Mouse (Mus musculus) hindbrain, postnatal 0 days (tissue): ENCODE data around the gene Pabpn1. TPM values are rescaled to one million over a fixed set of nuclear protein-coding genes. Genes with fewer than 3 reads are reported as not detected.

Experiments
- ATAC-seq: fragments of 200-750 bp; cut with Nextera tagmentation; 2 replicates; pipeline ENCODE4 v1.8.0; 2017; ENCODE audit warnings: mild to moderate bottlenecking, moderate TSS enrichment, moderate library complexity
- DNase-seq: peaks from one replicate; pipeline ENCODE4 v3.0.0-alpha.2; 2015; ENCODE audit warnings: low spot score
- H3K27ac ChIP-seq: fragments of 300-500 bp; sonication (generic); 2 replicates; pipeline ENCODE4 v1.5.1; 2014; ENCODE audit warnings: mild to moderate bottlenecking
- H3K27me3 ChIP-seq: fragments of 300-500 bp; sonication (generic); 2 replicates; pipeline ENCODE4 v1.6.1; 2014; ENCODE audit warnings: low read length, mixed read lengths; ENCODE audit not compliant: insufficient read depth
- H3K36me3 ChIP-seq: fragments of 300-500 bp; sonication (generic); 2 replicates; pipeline ENCODE4 v1.6.1; 2014; ENCODE audit warnings: low read length, mixed read lengths; ENCODE audit not compliant: insufficient read depth
- H3K4me1 ChIP-seq: fragments of 300-500 bp; sonication (generic); 2 replicates; pipeline ENCODE4 v1.6.1; 2014; ENCODE audit warnings: antibody characterized with exemption, low read length, mixed read lengths; ENCODE audit not compliant: insufficient read depth
- H3K4me2 ChIP-seq: fragments of 300-500 bp; sonication (generic); 2 replicates; pipeline ENCODE4 v1.6.1; 2014; ENCODE audit warnings: low read depth, mild to moderate bottlenecking, low read length, moderate library complexity, mixed read lengths
- H3K4me3 ChIP-seq: fragments of 300-500 bp; sonication (generic); 2 replicates; pipeline ENCODE4 v1.5.1; 2014; ENCODE audit warnings: low read length
- H3K9ac ChIP-seq: fragments of 300-500 bp; sonication (generic); replicated peaks from 2 replicates; pipeline ENCODE4 v1.6.1; 2014; ENCODE audit warnings: mild to moderate bottlenecking, low read length, moderate library complexity, mixed read lengths
- H3K9me3 ChIP-seq: fragments of 300-500 bp; sonication (generic); 2 replicates; pipeline ENCODE4 v1.6.1; 2016; ENCODE audit warnings: low read length, mixed read lengths
- CTCF ChIP-seq: IDR thresholded peaks from 2 replicates; pipeline ENCODE4 v1.5.1; 2016; ENCODE audit warnings: antibody characterized with exemption, control low read depth, low read depth
- WGBS: fragments of 180-500 bp; shearing (Covaris S2); extraction: QIAGEN DNeasy Blood & Tissue Kit; methylation state at CpG from one replicate; pipeline ENCODE4 v1.1.7; 2014; 5-methylcytosine and 5-hydroxymethylcytosine counted together
- polyA plus RNA-seq: library from polyadenylated mRNA; unstranded; fragments of >200 nt; fragmentation: Nextera tagmentation; extraction: Ambion mirVana; gene quantifications from 2 replicates; pipeline ENCODE4 v1.2.1, GENCODE M21; 2015
- total RNA-seq: library from RNA; depleted of rRNA; stranded (reverse); fragments of >200 nt; gene quantifications from 2 replicates; pipeline ENCODE4 v1.2.3, GENCODE M21; 2014; rRNA removed

Gene Pabpn1
- total RNA-seq (88.1 and 109 TPM in 2 replicates), polyA plus RNA-seq (145 and 154 TPM in 2 replicates)

GRCm38 (mm10) chr14:54892200-54892599, at the start of gene Pabpn1:
TSS of gene Pabpn1 (plus strand) at chr14:54892500.
- H3K9ac ChIP-seq = 0 out of 2 replicates have a peak within 1 kb of the TSS, but pooled peaks have one; percentile 28
- peaks cover 14% of the 10 kb centered on the region; the same call in 1 of the 2 replicates for H3K36me3 ChIP-seq
- no peaks in the 10 kb centered on the region for H3K27me3 ChIP-seq
- H3K4me2 ChIP-seq = peak within 1 kb of the TSS; percentile 56
- H3K9me3 ChIP-seq = no peaks in the 10 kb centered on the region
- peak within 1 kb of the TSS; percentile 96 for H3K4me3 ChIP-seq
- WGBS = 94% methylated on average over 3 of the region's 3 CpGs
- no peaks in the 10 kb centered on the region for H3K4me1 ChIP-seq
- TF ChIP-seq CTCF = no peak
- peak within 1 kb of the TSS; percentile 61; the same call in 1 of the 2 replicates for H3K27ac ChIP-seq
- DNase-seq (no peak), ATAC-seq (no peak)

DNA sequence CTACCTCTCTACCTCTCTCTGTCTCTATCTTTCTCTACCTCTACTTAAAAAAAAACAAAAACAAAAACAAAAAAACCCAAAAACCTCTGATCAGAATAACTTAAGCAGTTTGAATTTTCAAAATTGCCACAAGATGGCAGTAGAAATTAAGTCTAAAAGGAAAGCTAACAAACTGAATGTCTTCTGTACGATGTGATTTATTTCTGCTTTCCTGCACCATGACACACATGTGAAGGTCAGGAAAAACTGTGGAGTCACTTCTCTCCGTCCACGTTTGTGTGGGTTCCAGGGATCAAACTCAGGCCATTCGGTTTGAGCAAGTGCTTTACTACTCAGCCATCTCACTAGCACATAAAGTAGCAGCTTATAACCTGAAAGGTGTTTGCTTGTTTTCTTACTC, 48.8 kb upstream of the Pabpn1 start:
- peak; percentile 77 for DNase-seq
- H3K36me3 ChIP-seq = no peaks in the 10 kb centered on the region
- WGBS = 3% methylated on average over 4 of the region's 4 CpGs
- H3K4me1 ChIP-seq = no peaks in the 10 kb centered on the region
- H3K4me3 ChIP-seq = no peak overlapping the region
- TF ChIP-seq CTCF = peak; percentile 61
- no peak overlapping the region for H3K4me2 ChIP-seq
- ATAC-seq = peak; percentile 49; the same call in 1 of the 2 replicates
- H3K27ac ChIP-seq = no peak overlapping the region
- H3K9ac ChIP-seq = no peak overlapping the region
- peaks cover 3% of the 10 kb centered on the region; the same call in 1 of the 2 replicates for H3K27me3 ChIP-seq
- H3K9me3 ChIP-seq = no peaks in the 10 kb centered on the region

DNA sequence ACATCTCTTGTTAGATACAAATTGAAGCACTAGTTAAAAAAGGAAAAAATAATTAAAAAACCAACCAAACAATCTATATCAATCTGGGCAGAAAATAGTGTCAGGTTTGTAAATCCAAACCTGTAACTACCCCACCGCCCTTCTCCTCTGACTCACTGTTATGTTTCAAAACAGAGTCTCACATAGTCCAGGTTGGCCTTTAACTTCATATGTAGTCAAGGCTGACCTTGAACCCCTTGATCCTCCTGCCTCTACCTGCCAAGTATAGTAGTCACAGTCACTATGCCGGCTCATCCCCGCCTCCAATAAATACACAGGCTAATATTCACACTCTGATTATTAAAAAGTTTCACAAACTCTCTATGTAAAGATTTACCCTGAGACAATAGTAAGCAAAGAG, 36.6 kb upstream of the Pabpn1 start:
- no peak for DNase-seq
- H3K36me3 ChIP-seq = peaks cover 16% of the 10 kb centered on the region; the same call in 1 of the 2 replicates
- H3K9me3 ChIP-seq = no peaks in the 10 kb centered on the region
- no peak overlapping the region for H3K9ac ChIP-seq
- H3K27ac ChIP-seq = no peak overlapping the region
- no peak for TF ChIP-seq CTCF
- no peak overlapping the region for H3K4me2 ChIP-seq
- H3K4me1 ChIP-seq = no peaks in the 10 kb centered on the region
- WGBS = 99% methylated on average over 3 of the region's 3 CpGs
- H3K27me3 ChIP-seq = no peaks in the 10 kb centered on the region
- H3K4me3 ChIP-seq = no peak overlapping the region
- no peak for ATAC-seq

DNA sequence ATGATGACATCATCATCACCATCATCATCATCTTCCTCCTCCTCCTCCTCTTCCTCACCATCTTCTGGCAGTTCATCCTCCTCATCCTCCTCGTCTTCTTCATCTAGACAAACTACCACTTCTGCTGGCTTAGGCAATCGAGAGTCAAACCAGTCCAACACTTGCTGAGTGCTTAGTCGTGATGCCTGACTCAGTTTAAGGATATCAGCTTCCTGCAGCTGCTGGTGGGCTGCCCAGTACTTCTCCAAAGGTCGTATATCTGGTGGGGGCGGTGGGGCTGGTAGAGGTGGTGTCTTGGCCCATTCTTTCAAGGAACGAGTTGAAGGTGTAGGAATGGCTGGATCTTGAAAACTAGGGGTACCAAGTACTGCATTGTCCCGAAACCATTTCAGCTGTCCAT, 35.6 kb upstream of the Pabpn1 start:
- 90% methylated on average over 7 of the region's 7 CpGs for WGBS
- no peak for TF ChIP-seq CTCF
- Histone ChIP-seq H3K9ac (no peak overlapping the region), H3K36me3 (peaks cover 16% of the 10 kb centered on the region; the same call in 1 of the 2 replicates), H3K4me2 (no peak overlapping the region), H3K4me1 (no peaks in the 10 kb centered on the region), H3K4me3 (no peak overlapping the region), H3K9me3 (no peaks in the 10 kb centered on the region), H3K27ac (no peak overlapping the region), H3K27me3 (no peaks in the 10 kb centered on the region)
- DNase-seq (no peak), ATAC-seq (no peak)

- TF ChIP-seq CTCF = no peak
- H3K4me3 ChIP-seq = no peak overlapping the region
- no peak overlapping the region for H3K4me2 ChIP-seq
- WGBS = 76% methylated on average over 9 of the region's 9 CpGs
- ATAC-seq (0 out of 2 replicates have a peak, but pooled peaks have one; percentile 47), DNase-seq (peak; percentile 15)
- 0 out of 2 replicates have a peak overlapping the region, but pooled peaks have one; percentile 17 for H3K9ac ChIP-seq
- H3K27ac ChIP-seq = no peak overlapping the region
- no peaks in the 10 kb centered on the region for H3K4me1 ChIP-seq
- peaks cover 16% of the 10 kb centered on the region; the same call in 1 of the 2 replicates for H3K36me3 ChIP-seq
- H3K9me3 ChIP-seq = no peaks in the 10 kb centered on the region
- no peaks in the 10 kb centered on the region for H3K27me3 ChIP-seq
Observed at GRCm38 (mm10) chr14:54857891-54858290, 34.4 kb upstream of the Pabpn1 start.

GRCm38 (mm10) chr14:54860511-54860910, 31.8 kb upstream of the Pabpn1 start:
- Histone ChIP-seq H3K4me2 (no peak overlapping the region), H3K27me3 (no peaks in the 10 kb centered on the region), H3K9me3 (no peaks in the 10 kb centered on the region), H3K4me3 (no peak overlapping the region), H3K36me3 (peaks cover 16% of the 10 kb centered on the region; the same call in 1 of the 2 replicates), H3K27ac (no peak overlapping the region), H3K4me1 (no peaks in the 10 kb centered on the region; the same call in 1 of the 2 replicates), H3K9ac (no peak overlapping the region)
- WGBS = 33% methylated on average over 2 of the region's 2 CpGs
- DNase-seq (peak; percentile 68), ATAC-seq (no peak)
- peak; percentile 82 for TF ChIP-seq CTCF

- no peaks in the 10 kb centered on the region for H3K27me3 ChIP-seq
- H3K9ac ChIP-seq = peak overlapping the region; percentile 88
- no peaks in the 10 kb centered on the region for H3K36me3 ChIP-seq
- TF ChIP-seq CTCF = peak; percentile 21; the same call in 1 of the 2 replicates
- DNase-seq (peak; percentile 96), ATAC-seq (peak; percentile 100)
- peak overlapping the region; percentile 74 for H3K4me2 ChIP-seq
- WGBS = under 1% methylated on average over 50 of the region's 56 CpGs
- peak overlapping the region; percentile 99 for H3K4me3 ChIP-seq
- H3K27ac ChIP-seq = peak overlapping the region; percentile 83
- no peaks in the 10 kb centered on the region for H3K9me3 ChIP-seq
- H3K4me1 ChIP-seq = no peaks in the 10 kb centered on the region; the same call in 1 of the 2 replicates
Observed at GRCm38 (mm10) chr14:54863501-54864312, 28.6 kb upstream of the Pabpn1 start.
